Mouse (Mus musculus): ENCODE data around the gene Tlk1. TPM values are rescaled to one million over a fixed set of nuclear protein-coding genes. Genes with fewer than 3 reads are reported as not detected.

Gene Tlk1
- polyA plus RNA-seq, 1 experiment = 79.6 TPM

DNA sequence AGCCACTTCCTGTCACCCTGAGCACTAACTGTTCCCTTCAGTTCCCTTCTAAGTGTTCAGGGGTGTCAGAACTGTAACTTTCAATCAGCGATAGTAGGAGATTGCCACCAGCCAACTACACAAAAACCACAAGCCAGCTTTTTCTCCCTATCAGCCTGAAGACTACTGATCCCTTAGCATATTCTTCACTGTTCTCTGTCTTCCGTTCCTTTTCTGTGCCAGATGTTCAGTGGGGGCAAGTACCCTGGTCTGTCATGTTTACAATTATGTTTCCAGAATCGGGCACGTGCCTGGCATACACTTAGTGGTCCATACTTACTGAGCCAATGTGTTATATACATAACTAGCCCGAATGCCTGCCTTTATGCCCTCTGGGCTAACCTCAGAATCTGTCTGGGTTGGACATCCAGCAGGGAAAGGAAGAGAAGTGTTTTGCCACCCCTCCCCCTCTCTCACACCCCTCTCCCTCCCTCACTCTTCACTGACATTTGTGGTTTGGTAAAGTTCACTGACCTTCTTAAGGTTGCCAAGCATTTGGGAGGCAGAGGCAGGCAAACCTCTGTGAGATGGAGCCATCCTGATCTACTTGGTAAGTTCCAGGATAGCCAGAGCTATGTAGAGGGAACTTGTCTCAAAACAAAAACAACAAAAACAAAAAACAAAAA is 4.5 kb upstream of the Tlk1 start:
- H3K4me1 ChIP-seq (ENCODE audit: control insufficient read depth, insufficient read depth, low read length) = peaks cover 2% of the 10 kb centered on the region; the same call in 1 of the 2 replicates

DNA sequence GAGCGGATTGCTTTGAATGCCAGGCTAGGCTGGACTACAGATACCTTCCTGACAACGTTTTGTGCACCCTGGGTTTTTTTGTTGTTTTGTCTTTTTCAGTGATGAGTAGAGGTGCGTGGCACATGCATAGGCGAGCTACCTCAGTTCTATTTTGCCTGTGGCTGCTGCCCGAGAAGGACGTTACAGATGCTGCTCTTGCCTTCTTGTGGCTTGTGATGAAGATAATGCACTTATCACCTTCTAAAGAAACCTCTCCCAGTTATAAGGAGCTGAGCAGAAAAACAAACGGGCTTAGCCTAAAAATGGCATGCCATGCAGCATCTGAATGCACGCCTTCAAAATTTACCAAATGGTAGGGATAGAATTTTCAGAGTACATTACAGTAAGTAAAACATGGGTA is 2.3 kb upstream of the Tlk1 start:
- 61% methylated on average over 8 of the region's 8 CpGs for WGBS
- Histone ChIP-seq H3K4me1 (ENCODE audit: control insufficient read depth, insufficient read depth, low read length) (peaks cover 2% of the 10 kb centered on the region; the same call in 1 of the 2 replicates), H3K27ac (ENCODE audit: control insufficient read depth, insufficient read depth, low read depth, low read length, poor library complexity) (peak overlapping the region; percentile 40; the same call in 1 of the 2 replicates), H3K4me3 (replicated peaks; ENCODE audit: control insufficient read depth, low read depth, low read length) (no peak overlapping the region)
- TF ChIP-seq CTCF (IDR thresholded peaks at IDR 0.05; ENCODE audit: control insufficient read depth, insufficient read depth, low read length) (no peak), POLR2A (IDR thresholded peaks at IDR 0.05; ENCODE audit: borderline replicate concordance, control insufficient read depth, low read depth, low read length) (no peak)

More for the DNA sequence above, 4.5 kb upstream of the Tlk1 start:
- H3K4me3 ChIP-seq (replicated peaks; ENCODE audit: control insufficient read depth, low read depth, low read length) = no peak overlapping the region
- no peak overlapping the region for H3K27ac ChIP-seq (ENCODE audit: control insufficient read depth, insufficient read depth, low read depth, low read length, poor library complexity)
- 55% methylated on average over 5 of the region's 5 CpGs for WGBS
- TF ChIP-seq CTCF (IDR thresholded peaks at IDR 0.05; ENCODE audit: control insufficient read depth, insufficient read depth, low read length) (no peak), POLR2A (IDR thresholded peaks at IDR 0.05; ENCODE audit: borderline replicate concordance, control insufficient read depth, low read depth, low read length) (no peak)

DNA sequence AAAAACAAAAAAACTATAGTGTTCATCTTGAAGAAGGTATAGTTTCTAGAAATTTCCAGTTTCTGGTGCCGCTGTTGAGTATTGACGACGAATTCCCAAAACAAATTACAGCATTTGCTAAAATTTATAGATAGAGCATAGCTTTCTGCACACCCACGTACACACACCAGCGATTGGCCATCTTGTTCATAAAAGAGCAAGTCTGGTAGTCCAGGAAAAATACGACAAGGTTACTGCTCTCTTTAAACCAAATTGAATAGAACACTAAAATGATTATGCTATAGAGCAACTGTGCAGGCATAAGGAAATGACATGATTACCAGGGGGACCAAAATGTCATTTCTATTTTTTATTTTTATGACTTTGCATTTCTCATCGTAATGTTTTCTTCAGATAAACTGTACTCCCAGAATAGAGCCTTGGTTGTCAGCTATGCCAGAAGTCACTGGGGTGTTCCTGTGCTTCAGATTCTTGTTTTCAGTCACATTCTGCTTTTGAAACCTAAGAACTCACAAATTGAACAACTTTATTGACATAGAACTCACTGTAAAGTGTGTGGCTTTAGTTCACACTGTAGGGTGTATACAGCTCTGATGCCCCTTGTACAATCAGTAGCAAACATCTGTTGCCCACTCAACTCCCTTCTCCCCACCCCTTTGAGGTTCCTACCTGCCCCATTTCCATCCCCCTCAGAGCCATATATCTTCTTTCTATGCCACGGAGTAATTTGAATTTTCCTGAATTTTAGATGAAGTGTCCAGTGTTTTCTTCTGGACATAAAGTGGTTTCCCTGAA is 1.1 kb upstream of the Tlk1 start:
- TF ChIP-seq CTCF (IDR thresholded peaks at IDR 0.05; ENCODE audit: control insufficient read depth, insufficient read depth, low read length) (no peak), POLR2A (IDR thresholded peaks at IDR 0.05; ENCODE audit: borderline replicate concordance, control insufficient read depth, low read depth, low read length) (no peak)
- Histone ChIP-seq H3K4me1 (ENCODE audit: control insufficient read depth, insufficient read depth, low read length) (peaks cover 2% of the 10 kb centered on the region; the same call in 1 of the 2 replicates), H3K4me3 (replicated peaks; ENCODE audit: control insufficient read depth, low read depth, low read length) (no peak overlapping the region), H3K27ac (ENCODE audit: control insufficient read depth, insufficient read depth, low read depth, low read length, poor library complexity) (no peak overlapping the region)
- 36% methylated on average over 8 of the region's 8 CpGs for WGBS

DNA sequence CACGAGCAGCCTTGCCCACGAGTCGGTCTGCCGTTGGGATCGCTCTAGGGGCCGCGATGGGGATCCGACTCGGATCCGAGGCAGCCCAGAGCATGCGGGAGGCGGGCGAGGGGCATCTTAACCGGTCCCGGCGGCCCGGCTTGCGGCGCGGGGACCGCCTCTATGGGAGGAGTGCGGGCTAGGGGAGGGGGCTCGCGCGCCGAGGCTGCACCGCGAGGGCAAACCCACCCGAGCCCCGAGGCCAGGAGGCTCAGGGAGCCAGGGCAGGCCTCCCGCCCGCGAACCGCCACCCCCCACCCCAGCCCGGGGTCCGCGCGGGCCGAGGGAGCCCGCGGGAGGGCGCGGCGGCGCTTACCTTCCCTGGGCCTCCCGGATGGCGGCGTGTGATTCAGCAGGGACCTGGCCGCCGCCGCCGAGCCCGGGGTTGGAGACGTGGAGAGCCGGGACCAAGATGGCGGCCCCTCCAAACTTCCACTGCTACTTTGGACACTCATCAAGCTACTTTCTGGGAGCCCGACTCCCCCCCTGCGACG is 624 bp downstream of the Tlk1 start:
- peak overlapping the region; percentile 86 for H3K4me3 ChIP-seq (replicated peaks; ENCODE audit: control insufficient read depth, low read depth, low read length)
- 1% methylated on average over 58 of the region's 59 CpGs for WGBS
- H3K4me1 ChIP-seq (ENCODE audit: control insufficient read depth, insufficient read depth, low read length) = no peaks in the 10 kb centered on the region; the same call in 1 of the 2 replicates
- peak overlapping the region; percentile 99 for H3K27ac ChIP-seq (ENCODE audit: control insufficient read depth, insufficient read depth, low read depth, low read length, poor library complexity)
- TF ChIP-seq POLR2A (IDR thresholded peaks at IDR 0.05; ENCODE audit: borderline replicate concordance, control insufficient read depth, low read depth, low read length) (peak; percentile 37; the same call in 1 of the 2 replicates), CTCF (IDR thresholded peaks at IDR 0.05; ENCODE audit: control insufficient read depth, insufficient read depth, low read length) (no peak)

DNA sequence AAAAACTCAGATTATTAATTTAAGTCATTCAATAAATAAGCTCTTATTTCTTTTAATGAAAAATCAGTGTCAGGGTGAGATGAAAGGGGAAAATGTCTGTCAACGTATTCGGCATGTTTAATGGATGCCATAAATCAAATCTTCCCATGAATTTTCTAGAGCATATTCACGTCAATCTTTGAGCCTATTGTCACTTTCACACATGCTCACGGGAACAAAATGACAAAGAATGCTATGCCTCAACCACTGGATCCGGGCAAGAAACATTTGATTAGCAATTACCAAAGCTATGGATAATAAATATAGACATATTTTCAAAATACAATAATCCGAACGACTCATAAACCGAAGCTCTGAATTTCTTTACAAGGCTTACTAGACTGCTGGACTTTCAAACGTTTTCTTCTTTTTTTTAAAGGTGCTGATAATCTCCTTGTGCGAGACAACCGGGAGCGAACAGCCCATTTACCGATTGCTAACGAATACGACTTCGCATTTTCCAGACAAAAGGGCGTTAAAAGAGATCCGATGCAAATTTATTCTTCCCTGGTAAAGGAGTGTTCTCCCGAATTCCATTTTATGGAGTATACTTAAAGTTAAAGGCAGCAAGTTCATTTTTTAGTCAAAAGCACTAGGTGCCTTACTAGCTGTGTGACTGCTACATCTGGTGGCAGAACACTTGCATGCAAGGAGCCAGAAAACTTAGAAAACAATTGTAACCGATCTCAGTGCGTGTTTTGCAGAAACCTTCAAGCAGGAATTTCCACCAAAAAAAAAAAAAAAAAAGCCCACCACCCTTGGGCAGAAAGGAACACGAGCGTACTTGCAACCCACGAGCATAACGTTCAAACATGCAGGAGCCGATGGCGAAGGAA is 1.4 kb downstream of the Tlk1 start:
- TF ChIP-seq CTCF (IDR thresholded peaks at IDR 0.05; ENCODE audit: control insufficient read depth, insufficient read depth, low read length) = no peak
- no peak for TF ChIP-seq POLR2A (IDR thresholded peaks at IDR 0.05; ENCODE audit: borderline replicate concordance, control insufficient read depth, low read depth, low read length)
- H3K4me3 ChIP-seq (replicated peaks; ENCODE audit: control insufficient read depth, low read depth, low read length) = peak overlapping the region; percentile 86
- WGBS = under 1% methylated on average over 27 of the region's 27 CpGs
- peak overlapping the region; percentile 99 for H3K27ac ChIP-seq (ENCODE audit: control insufficient read depth, insufficient read depth, low read depth, low read length, poor library complexity)
- H3K4me1 ChIP-seq (ENCODE audit: control insufficient read depth, insufficient read depth, low read length) = no peaks in the 10 kb centered on the region; the same call in 1 of the 2 replicates

DNA sequence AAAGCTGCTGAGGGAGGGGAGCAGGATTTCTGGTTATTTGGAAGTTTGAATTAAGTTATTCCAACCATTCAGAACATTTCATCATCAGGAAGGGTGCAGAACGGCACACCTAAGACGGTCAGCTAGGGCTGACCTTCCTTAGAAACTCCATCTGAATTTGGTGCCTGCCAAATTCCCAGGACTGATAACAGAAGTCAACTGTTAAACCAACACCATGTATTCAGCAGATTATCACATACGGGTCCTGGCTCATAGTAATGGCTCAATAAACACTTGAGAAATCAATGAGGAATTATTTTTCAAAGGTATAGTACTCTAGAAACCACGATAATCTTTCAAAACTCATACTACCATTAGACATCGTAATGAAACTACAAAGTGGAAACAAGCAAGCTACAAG is 2.1 kb downstream of the Tlk1 start:
- Histone ChIP-seq H3K27ac (ENCODE audit: control insufficient read depth, insufficient read depth, low read depth, low read length, poor library complexity) (no peak overlapping the region), H3K4me1 (ENCODE audit: control insufficient read depth, insufficient read depth, low read length) (no peaks in the 10 kb centered on the region; the same call in 1 of the 2 replicates), H3K4me3 (replicated peaks; ENCODE audit: control insufficient read depth, low read depth, low read length) (peak overlapping the region; percentile 40)
- 22% methylated on average over 5 of the region's 5 CpGs for WGBS
- TF ChIP-seq CTCF (IDR thresholded peaks at IDR 0.05; ENCODE audit: control insufficient read depth, insufficient read depth, low read length) (no peak), POLR2A (IDR thresholded peaks at IDR 0.05; ENCODE audit: borderline replicate concordance, control insufficient read depth, low read depth, low read length) (no peak)

DNA sequence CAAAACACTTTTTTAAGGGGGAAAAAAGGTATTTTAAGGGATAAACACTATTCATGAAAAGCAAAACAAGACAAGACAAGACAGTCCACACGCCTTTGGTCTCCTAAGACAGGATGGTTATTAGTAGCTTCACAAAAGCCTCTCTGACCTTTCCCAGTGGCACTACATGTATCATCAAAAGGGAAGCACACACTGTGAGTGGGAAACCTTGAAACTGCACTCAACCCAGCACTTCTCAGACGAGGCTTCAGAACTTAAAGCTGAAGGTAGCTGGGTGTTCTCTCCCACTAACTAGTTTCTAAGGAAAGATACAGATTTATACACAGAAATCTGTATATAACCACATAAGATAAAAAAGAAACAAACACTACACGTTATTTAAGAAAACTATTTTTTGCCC is 8.6 kb downstream of the Tlk1 start:
- H3K27ac ChIP-seq (ENCODE audit: control insufficient read depth, insufficient read depth, low read depth, low read length, poor library complexity) = no peak overlapping the region
- 73% methylated on average over 3 of the region's 3 CpGs for WGBS
- TF ChIP-seq POLR2A (IDR thresholded peaks at IDR 0.05; ENCODE audit: borderline replicate concordance, control insufficient read depth, low read depth, low read length) (no peak), CTCF (IDR thresholded peaks at IDR 0.05; ENCODE audit: control insufficient read depth, insufficient read depth, low read length) (no peak)
- H3K4me1 ChIP-seq (ENCODE audit: control insufficient read depth, insufficient read depth, low read length) = no peaks in the 10 kb centered on the region
- H3K4me3 ChIP-seq (replicated peaks; ENCODE audit: control insufficient read depth, low read depth, low read length) = no peak overlapping the region

All from bone marrow, adult 2 months (tissue).